In genomic region chr11:105291681-105292123, GRCm38 (mm10) we compare ENCODE assay signal across 8 mouse cellular contexts. TPM values are rescaled to one million over a fixed set of nuclear protein-coding genes. Genes with fewer than 3 reads are reported as not detected.
DNase-seq lines count a peak whose midpoint lies in the region; ATAC-seq and TF ChIP-seq lines count a peak whose summit lies in the region.

No protein-coding gene starts in this region.

- no peak overlapping the region for H3K27ac ChIP-seq in forebrain, postnatal 0 days (ENCODE audit: low read depth, low read length)
- peak overlapping the region; percentile 61 for H3K27ac ChIP-seq in hindbrain, embryonic 15.5 days (replicated peaks)

- H3K4me1 ChIP-seq in forebrain, postnatal 0 days (ENCODE audit: insufficient read depth), result no peaks in the 10 kb centered on the region
- H3K4me1 ChIP-seq in hindbrain, embryonic 15.5 days (replicated peaks), result peaks cover 27% of the 10 kb centered on the region

- H3K9ac ChIP-seq in forebrain, postnatal 0 days, result 0 out of 2 replicates have a peak overlapping the region, but pooled peaks have one; percentile 10
- H3K9ac ChIP-seq in hindbrain, embryonic 15.5 days, result peak overlapping the region; percentile 46; the same call in 1 of the 2 replicates

- peaks cover 12% of the 10 kb centered on the region; the same call in 1 of the 2 replicates for H3K36me3 ChIP-seq in forebrain, postnatal 0 days (ENCODE audit: insufficient read depth)
- peaks cover 13% of the 10 kb centered on the region for H3K36me3 ChIP-seq in hindbrain, embryonic 15.5 days

- DNase-seq in retina, postnatal 1 day, result peak; percentile 61
- no peak for DNase-seq in retina, embryonic 14.5 days (ENCODE audit: low spot score)
- DNase-seq in forebrain, postnatal 0 days, result no peak
- peak; percentile 66 for DNase-seq in lung, postnatal 36 days
- no peak for DNase-seq in right cerebral cortex, adult 18-20 months
- no peak for DNase-seq in right cerebral cortex, postnatal 25 days

- peak overlapping the region; percentile 99 for H3K4me2 ChIP-seq in forebrain, postnatal 0 days (ENCODE audit: low read depth)
- peak overlapping the region; percentile 97 for H3K4me2 ChIP-seq in hindbrain, embryonic 15.5 days

- H3K4me3 ChIP-seq in forebrain, postnatal 0 days (ENCODE audit: low read depth, low read length), result peak overlapping the region; percentile 49
- peak overlapping the region; percentile 52 for H3K4me3 ChIP-seq in hindbrain, embryonic 15.5 days

- ATAC-seq in forebrain, postnatal 0 days, result peak; percentile 5; the same call in 1 of the 2 replicates
- 0 out of 2 replicates have a peak, but pooled peaks have one; percentile 4 for ATAC-seq in hindbrain, embryonic 15.5 days (ENCODE audit: low FRiP score, low read depth)
- no peak; the same call in 1 of the 2 replicates for ATAC-seq in granulocyte monocyte progenitor cell, adult 5-6 weeks (replicated peaks; ENCODE audit: poor library complexity, severe bottlenecking)

- TF ChIP-seq CTCF in forebrain, postnatal 0 days (IDR thresholded peaks at IDR 0.05; ENCODE audit: low read depth), result no peak

- no peaks in the 10 kb centered on the region for H3K9me3 ChIP-seq in forebrain, postnatal 0 days (ENCODE audit: low read length)
- no peaks in the 10 kb centered on the region for H3K9me3 ChIP-seq in hindbrain, embryonic 15.5 days

- H3K27me3 ChIP-seq in forebrain, postnatal 0 days (ENCODE audit: insufficient read depth, low read length), result no peaks in the 10 kb centered on the region
- 0 out of 2 replicates have a peak, but pooled peaks cover 8% of the 10 kb centered on the region for H3K27me3 ChIP-seq in hindbrain, embryonic 15.5 days

- 5% methylated on average over 10 of the region's 10 CpGs for WGBS in forebrain, postnatal 0 days
- WGBS in hindbrain, embryonic 15.5 days, result 5% methylated on average over 10 of the region's 10 CpGs

RNA-seq across cellular contexts. Expression of gene Mrc2, which starts 0.7 kb away (rescaled TPM):
- total RNA-seq in forebrain, postnatal 0 days (2014; rRNA removed), result 8.2 and 13.2 TPM in 2 replicates
- 2.3 and 2.4 TPM in 2 replicates for polyA plus RNA-seq in forebrain, postnatal 0 days (2015; fragmentation: Nextera tagmentation; extraction: Ambion mirVana)
- polyA plus RNA-seq in hindbrain, embryonic 15.5 days (2015; fragmentation: Nextera tagmentation; extraction: Ambion mirVana), result 5.8 and 6.3 TPM in 2 replicates
- not detected in 2 replicates for total RNA-seq in granulocyte monocyte progenitor cell, adult 5-6 weeks (2014; fragmentation: Nextera tagmentation)
- total RNA-seq in granulocyte monocyte progenitor cell, adult 5-6 weeks (2017), result not detected in 2 replicates

Comparison
In these comparisons a context has a peak if more than half of its experiments do, and no peak if none do; other contexts are left out.
1. DNase-seq: peak in retina, postnatal 1 day (single experiment) and lung, postnatal 36 days (single experiment); none in retina, embryonic 14.5 days (single experiment), forebrain, postnatal 0 days (single experiment), right cerebral cortex, adult 18-20 months (single experiment) and right cerebral cortex, postnatal 25 days (single experiment).